Mouse (Mus musculus) midbrain, embryonic 16.5 days (tissue): Measurements from ENCODE around the gene Elavl4. TPM values are rescaled to one million over a fixed set of nuclear protein-coding genes. Genes with fewer than 3 reads are reported as not detected.

Experiments used
- ATAC-seq: fragments of 200-750 bp; cut with Nextera tagmentation; 2 replicates; pipeline ENCODE4 v1.8.0; 2017; ENCODE audit warnings: moderate TSS enrichment
- H3K27ac ChIP-seq: fragments of 300-500 bp; sonication (generic); 2 replicates; pipeline ENCODE4 v1.5.1; 2014; ENCODE audit warnings: mild to moderate bottlenecking, low read length, mixed read lengths
- H3K27me3 ChIP-seq: fragments of 300-500 bp; sonication (generic); 2 replicates; pipeline ENCODE4 v1.6.1; 2014; ENCODE audit warnings: low read depth, low read length, mixed read lengths; ENCODE audit not compliant: control insufficient read depth, insufficient read depth
- H3K36me3 ChIP-seq: fragments of 300-500 bp; sonication (generic); 2 replicates; pipeline ENCODE4 v1.6.1; 2014; ENCODE audit warnings: mild to moderate bottlenecking, low read length, moderate library complexity, mixed read lengths; ENCODE audit not compliant: control insufficient read depth, insufficient read depth
- H3K4me1 ChIP-seq: fragments of 300-500 bp; sonication (generic); 2 replicates; pipeline ENCODE4 v1.6.1; 2014; ENCODE audit warnings: mild to moderate bottlenecking, low read length, mixed read lengths; ENCODE audit not compliant: control insufficient read depth, insufficient read depth
- H3K4me2 ChIP-seq: fragments of 300-500 bp; sonication (generic); 2 replicates; pipeline ENCODE4 v1.6.1; 2014; ENCODE audit warnings: mild to moderate bottlenecking, low read length, mixed read lengths
- H3K4me3 ChIP-seq: fragments of 300-500 bp; sonication (generic); 2 replicates; pipeline ENCODE4 v1.5.1; 2014; ENCODE audit warnings: low read depth, mild to moderate bottlenecking, low read length, moderate library complexity, mixed read lengths
- H3K9ac ChIP-seq: fragments of 300-500 bp; sonication (generic); 2 replicates; pipeline ENCODE4 v1.6.1; 2014; ENCODE audit warnings: low read depth, low read length, mixed read lengths
- H3K9me3 ChIP-seq: fragments of 300-500 bp; sonication (generic); replicated peaks from 2 replicates; pipeline ENCODE4 v1.6.1; 2014; ENCODE audit warnings: mild to moderate bottlenecking, low read length, mixed read lengths; ENCODE audit not compliant: control insufficient read depth, poor library complexity, severe bottlenecking
- WGBS: fragments of 180-500 bp; shearing (Covaris S2); extraction: QIAGEN DNeasy Blood & Tissue Kit; methylation state at CpG from one replicate; pipeline ENCODE4 v1.1.7; 2014; 5-methylcytosine and 5-hydroxymethylcytosine counted together
- polyA plus RNA-seq: library from polyadenylated mRNA; unstranded; fragments of >200 nt; fragmentation: Nextera tagmentation; extraction: Ambion mirVana; gene quantifications from 2 replicates; pipeline ENCODE4 v1.2.1, GENCODE M21; 2015

Elavl4 gene
- polyA plus RNA-seq, 1 experiment from 2014 or later, result 346 TPM

- Histone ChIP-seq H3K27ac (no peak overlapping the region), H3K9ac (no peak overlapping the region), H3K27me3 (no peaks in the 10 kb centered on the region), H3K36me3 (no peaks in the 10 kb centered on the region), H3K4me1 (no peaks in the 10 kb centered on the region), H3K4me2 (no peak overlapping the region), H3K4me3 (no peak overlapping the region), H3K9me3 (no peaks in the 10 kb centered on the region)
- no peak for ATAC-seq
- 83% methylated on average over 5 of the region's 5 CpGs for WGBS
These were observed 179.7 kb downstream of the Elavl4 start for GRCm38 (mm10) chr4:110172028-110172427.

GRCm38 (mm10) chr4:110165217-110165616 lies 186.5 kb downstream of the Elavl4 start:
- H3K27ac ChIP-seq, result no peak overlapping the region
- H3K9ac ChIP-seq, result no peak overlapping the region
- no peak for ATAC-seq
- no peaks in the 10 kb centered on the region for H3K36me3 ChIP-seq
- no peaks in the 10 kb centered on the region for H3K9me3 ChIP-seq
- H3K4me2 ChIP-seq, result no peak overlapping the region
- no peaks in the 10 kb centered on the region for H3K4me1 ChIP-seq
- H3K4me3 ChIP-seq, result no peak overlapping the region
- no peaks in the 10 kb centered on the region for H3K27me3 ChIP-seq
- 82% methylated on average over 5 of the region's 5 CpGs for WGBS

DNA sequence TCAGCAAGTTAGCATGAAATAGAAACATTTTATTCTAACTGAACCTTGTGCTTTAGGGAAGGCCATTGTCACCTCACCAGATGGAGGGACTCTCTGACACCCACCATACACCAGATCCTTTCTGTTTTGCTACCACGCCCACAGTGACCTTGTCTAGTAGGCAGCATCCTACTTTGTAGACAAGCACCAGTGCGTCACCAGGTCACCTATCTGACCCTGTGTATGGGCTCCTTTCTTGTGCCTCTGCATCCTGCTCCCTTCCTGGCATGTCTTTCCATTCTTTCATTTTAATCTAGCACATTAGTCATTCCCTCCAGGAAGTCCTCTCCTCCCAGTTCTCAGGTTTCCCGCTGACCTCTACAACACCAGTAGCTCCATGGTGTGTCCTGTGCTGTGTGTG lies 190.1 kb downstream of the Elavl4 start:
- Histone ChIP-seq H3K36me3 (no peaks in the 10 kb centered on the region), H3K27ac (no peak overlapping the region), H3K27me3 (no peaks in the 10 kb centered on the region), H3K4me2 (no peak overlapping the region), H3K4me1 (no peaks in the 10 kb centered on the region), H3K9me3 (no peaks in the 10 kb centered on the region), H3K4me3 (no peak overlapping the region), H3K9ac (no peak overlapping the region)
- 90% methylated on average over 3 of the region's 3 CpGs for WGBS
- no peak for ATAC-seq

DNA sequence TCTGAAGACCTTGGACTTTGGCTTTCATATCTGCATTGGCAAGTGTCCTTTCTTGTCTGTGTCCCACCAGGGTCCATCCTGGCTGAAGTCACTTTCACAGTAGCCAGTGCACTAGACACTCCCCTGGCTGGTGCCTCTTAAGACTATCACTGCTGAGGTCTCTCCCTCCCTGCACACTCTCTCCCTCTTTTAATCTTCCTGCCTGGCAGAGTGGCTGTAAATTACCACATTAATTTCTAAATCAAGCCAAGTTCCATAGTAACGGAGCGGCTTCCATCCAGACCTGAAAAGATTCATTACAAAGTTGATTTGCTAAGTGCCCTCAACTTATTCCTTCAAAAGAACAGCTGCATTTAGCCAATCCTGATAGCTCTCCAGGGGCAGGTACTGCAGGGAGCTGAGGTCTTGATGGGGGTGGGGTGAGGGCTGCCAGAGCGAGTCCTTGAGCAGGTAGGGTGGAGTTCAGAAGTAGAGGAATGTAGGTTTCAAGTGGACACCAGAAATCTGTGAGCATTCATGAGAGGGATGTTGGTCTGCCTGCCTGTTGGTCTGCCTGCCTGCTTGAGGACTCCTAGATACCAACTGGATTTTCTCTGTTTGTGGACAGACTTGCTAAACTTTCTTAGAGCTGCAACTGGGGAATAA lies 194.1 kb downstream of the Elavl4 start:
- peaks cover 9% of the 10 kb centered on the region for H3K4me1 ChIP-seq
- no peak overlapping the region for H3K4me2 ChIP-seq
- H3K4me3 ChIP-seq, result no peak overlapping the region
- H3K27ac ChIP-seq, result no peak overlapping the region
- no peak overlapping the region for H3K9ac ChIP-seq
- H3K36me3 ChIP-seq, result no peaks in the 10 kb centered on the region
- no peaks in the 10 kb centered on the region for H3K9me3 ChIP-seq
- H3K27me3 ChIP-seq, result no peaks in the 10 kb centered on the region
- ATAC-seq, result no peak
- 40% methylated on average over 3 of the region's 3 CpGs for WGBS

- Histone ChIP-seq H3K27ac (no peak overlapping the region), H3K36me3 (no peaks in the 10 kb centered on the region), H3K9me3 (no peaks in the 10 kb centered on the region), H3K4me2 (no peak overlapping the region), H3K9ac (no peak overlapping the region), H3K4me3 (no peak overlapping the region), H3K4me1 (peaks cover 17% of the 10 kb centered on the region), H3K27me3 (no peaks in the 10 kb centered on the region)
- no peak for ATAC-seq
- WGBS, result 24% methylated on average over 2 of the region's 2 CpGs
These were observed 195.8 kb downstream of the Elavl4 start for GRCm38 (mm10) chr4:110155954-110156353.

Other genes starting within 250 kb of the Elavl4 start
- 3.1 and 4.5 TPM in 2 replicates for gene Agbl4, start 45.8 kb upstream of the Elavl4 start, polyA plus RNA-seq